Mouse (Mus musculus) heart, embryonic 12.5 days (tissue): ENCODE results near the gene Shcbp1. TPM values are rescaled to one million over a fixed set of nuclear protein-coding genes. Genes with fewer than 3 reads are reported as not detected.

Experiments
- polyA plus RNA-seq: library from polyadenylated mRNA; unstranded; fragments of >200 nt; fragmentation: Nextera tagmentation; extraction: Ambion mirVana; gene quantifications from 2 replicates; pipeline ENCODE4 v1.2.1, GENCODE M21; 2016

The Shcbp1 gene
- polyA plus RNA-seq, 1 experiment from 2014 or later = 51.7 TPM

Other genes with a start within 250 kb of the Shcbp1 start
- gene Zfp958, start 166.4 kb downstream of the Shcbp1 start, polyA plus RNA-seq = 8.4 and 9.5 TPM in 2 replicates